Mouse (Mus musculus) testis, adult 2 months (tissue): ENCODE data around the gene Cys1.

Experiments used
- CTCF ChIP-seq: fragments of 200-500 bp; IDR thresholded peaks from 2 replicates; pipeline ENCODE4 v1.5.1; 2012; ENCODE audit warnings: low read depth, mild to moderate bottlenecking, inconsistent platforms, low read length, moderate library complexity; ENCODE audit not compliant: control insufficient read depth, insufficient read depth, insufficient replicate concordance
- POLR2A ChIP-seq: fragments of 200-500 bp; IDR thresholded peaks from 2 replicates; pipeline ENCODE4 v1.6.1; 2012; ENCODE audit warnings: low read depth, mild to moderate bottlenecking, inconsistent platforms, low read length, moderate library complexity; ENCODE audit not compliant: control insufficient read depth

- TF ChIP-seq POLR2A (no peak), CTCF (no peak)
Observed at GRCm38 (mm10) chr12:24680096-24680491, 1.5 kb downstream of the Cys1 start.
